Mouse (Mus musculus) olfactory bulb, adult 2 months (tissue): ENCODE data around the gene Egfl8.

Source experiments
- CTCF ChIP-seq: fragments of 200-500 bp; IDR thresholded peaks from 2 replicates; pipeline ENCODE4 v1.5.1; 2012; ENCODE audit warnings: low read depth, mild to moderate bottlenecking, low read length, moderate library complexity; ENCODE audit not compliant: insufficient read depth
- POLR2A ChIP-seq: fragments of 200-500 bp; IDR thresholded peaks from 2 replicates; pipeline ENCODE4 v1.6.1; 2012; ENCODE audit warnings: mild to moderate bottlenecking, low read depth, low read length, moderate library complexity; ENCODE audit not compliant: insufficient read depth

GRCm38 (mm10) chr17:34583397-34583796 lies 32.4 kb downstream of the Egfl8 start:
- TF ChIP-seq CTCF (no peak), POLR2A (no peak)
